Mouse (Mus musculus) heart, adult 2 months (tissue): ENCODE data around the gene Foxe1.

Experiments
- CTCF ChIP-seq: fragments of 200-600 bp; IDR thresholded peaks from 2 replicates; pipeline ENCODE4 v1.8.1; 2022; ENCODE audit warnings: antibody characterized with exemption, mild to moderate bottlenecking, moderate library complexity
- EP300 ChIP-seq: fragments of 200-500 bp; IDR thresholded peaks from 2 replicates; pipeline ENCODE4 v1.6.1; 2011; ENCODE audit warnings: low read depth, low read length, control low read depth; ENCODE audit not compliant: insufficient read depth

GRCm38 (mm10) chr4:46370406-46370805 is 27.0 kb downstream of the Foxe1 start:
- TF ChIP-seq CTCF (no peak), EP300 (no peak)
